Mouse (Mus musculus) gastrocnemius, postnatal 4 days (tissue): ENCODE measurements around the gene Cyb5r2. TPM values are rescaled to one million over a fixed set of nuclear protein-coding genes. Genes with fewer than 3 reads are reported as not detected.

ENCODE experiments used
- DNase-seq, 2 experiments: peaks; one replicate each; pipeline ENCODE4 v3.0.0; 2021 to 2022; ENCODE audit warnings: low spot score in 2 of 2, mixed read lengths in 2 of 2
- long read RNA-seq, 2 experiments: library from polyadenylated mRNA; stranded (forward); transcript quantifications; one replicate each; pipeline ENCODE4 v2.0.0; 2021
- total RNA-seq, 2 experiments: library from RNA; stranded (reverse); gene quantifications; 2 replicates each; pipeline ENCODE4 v1.2.3; 2021

The Cyb5r2 gene
- total RNA-seq: under 1 TPM in 1 of 2 experiments, not detected in 1; 0.25 TPM
- long read RNA-seq, experiment 1: 0 reads
- long read RNA-seq, experiment 2: 0 reads

GRCm38 (mm10) chr7:107757308-107758151, at the start of gene Cyb5r2:
TSS of gene Cyb5r2 (minus strand) at chr7:107758032.
- no peak for DNase-seq

- DNase-seq: no peak
These were observed 44.3 kb upstream of the Cyb5r2 start for GRCm38 (mm10) chr7:107802138-107802537.

GRCm38 (mm10) chr7:107801108-107801507, 43.3 kb upstream of the Cyb5r2 start, which contains the start of gene Ovch2:
TSS of gene Ovch2 (minus strand) at chr7:107801208.
- DNase-seq: no peak

GRCm38 (mm10) chr7:107796500-107796899, 38.7 kb upstream of the Cyb5r2 start:
- DNase-seq: no peak

- no peak for DNase-seq
These were observed 30.3 kb upstream of the Cyb5r2 start for GRCm38 (mm10) chr7:107787977-107788620.

- DNase-seq: no peak
These were observed 21.8 kb upstream of the Cyb5r2 start for GRCm38 (mm10) chr7:107779611-107780010.

- no peak for DNase-seq
These were observed 20.4 kb upstream of the Cyb5r2 start for GRCm38 (mm10) chr7:107778216-107778615.

GRCm38 (mm10) chr7:107770812-107771211, 13.0 kb upstream of the Cyb5r2 start:
- DNase-seq: no peak

GRCm38 (mm10) chr7:107756748-107757147, 1.1 kb downstream of the Cyb5r2 start:
- no peak for DNase-seq

- no peak for DNase-seq
These were observed 1.9 kb downstream of the Cyb5r2 start for GRCm38 (mm10) chr7:107755905-107756304.

- no peak for DNase-seq
These were observed 5.8 kb downstream of the Cyb5r2 start for GRCm38 (mm10) chr7:107752031-107752520.

- DNase-seq: no peak
These were observed 8.1 kb downstream of the Cyb5r2 start for GRCm38 (mm10) chr7:107749721-107750120.

GRCm38 (mm10) chr7:107749270-107749669, 8.6 kb downstream of the Cyb5r2 start:
- DNase-seq: no peak

GRCm38 (mm10) chr7:107747954-107748353, 9.9 kb downstream of the Cyb5r2 start:
- peak in 1 of 2 experiments; percentile 51 for DNase-seq

- no peak for DNase-seq
These were observed 10.4 kb downstream of the Cyb5r2 start for GRCm38 (mm10) chr7:107747476-107747875.

- no peak for DNase-seq
These were observed 11.8 kb downstream of the Cyb5r2 start for GRCm38 (mm10) chr7:107746036-107746435.

- no peak for DNase-seq
These were observed 12.7 kb downstream of the Cyb5r2 start for GRCm38 (mm10) chr7:107745111-107745510.

- no peak for DNase-seq
These were observed 13.4 kb downstream of the Cyb5r2 start for GRCm38 (mm10) chr7:107744454-107744853.

- DNase-seq: no peak
These were observed 14.8 kb downstream of the Cyb5r2 start for GRCm38 (mm10) chr7:107742963-107743465.

GRCm38 (mm10) chr7:107738726-107739125, 19.1 kb downstream of the Cyb5r2 start:
- DNase-seq: no peak

GRCm38 (mm10) chr7:107733162-107733561, 24.7 kb downstream of the Cyb5r2 start:
- DNase-seq: no peak

- DNase-seq: no peak
These were observed 27.2 kb downstream of the Cyb5r2 start for GRCm38 (mm10) chr7:107730587-107730986.
